Mouse (Mus musculus): Measurements from ENCODE around the gene B130006D01Rik. TPM values are rescaled to one million over a fixed set of nuclear protein-coding genes. Genes with fewer than 3 reads are reported as not detected.

B130006D01Rik gene
- 1 to 10 TPM; 3.7 to 4.3 TPM for total RNA-seq (2023)

GRCm38 (mm10) chr11:95723287-95723686, at the start of gene B130006D01Rik:
Gene B130006D01Rik, plus strand, starts transcription at chr11:95723587.

GRCm38 (mm10) chr11:95712563-95713224, 10.7 kb upstream of the B130006D01Rik start, which contains the start of gene Zfp652:
Gene Zfp652, plus strand, starts transcription at chr11:95712673.

Other genes starting within 250 kb of the B130006D01Rik start
- gene Nxph3, start 209.0 kb upstream of the B130006D01Rik start, total RNA-seq (2023), result not detected
- under 1 TPM in 1 of 2 experiments, not detected in 1; 0.13 TPM for gene Ngfr, start 135.9 kb upstream of the B130006D01Rik start, total RNA-seq (2023)
- gene Phb, start 56.6 kb upstream of the B130006D01Rik start, total RNA-seq (2023), result 10 to 100 TPM; 23.1 to 27.6 TPM
- gene Zfp652, start 10.9 kb upstream of the B130006D01Rik start, total RNA-seq (2023), result 10 to 100 TPM; 64.9 to 68.0 TPM
- 100 to 1,000 TPM; 167 to 174 TPM for gene Phospho1, start 100.9 kb downstream of the B130006D01Rik start, total RNA-seq (2023)
- gene Gngt2, start 113.6 kb downstream of the B130006D01Rik start, total RNA-seq (2023), result 10 to 100 TPM; 20.5 to 30.0 TPM
- gene Abi3, start 118.9 kb downstream of the B130006D01Rik start, total RNA-seq (2023), result 10 to 100 TPM in 1 of 2 experiments, 1 to 10 TPM in 1; 9.6 to 17.9 TPM
- gene B4galnt2, start 191.3 kb downstream of the B130006D01Rik start, total RNA-seq (2023), result not detected

Data from neutrophil, adult 59 days (primary cell).